Mouse (Mus musculus) embryonic fibroblast, embryonic 13.5 days (primary cell): ENCODE results near the gene Zc3h8. TPM values are rescaled to one million over a fixed set of nuclear protein-coding genes. Genes with fewer than 3 reads are reported as not detected.

Experiments used
- H3K27ac ChIP-seq: 2 replicates; pipeline ENCODE4 v1.5.1; 2012; ENCODE audit warnings: low read length, control low read depth, inconsistent platforms; ENCODE audit not compliant: insufficient read depth
- H3K4me1 ChIP-seq: 2 replicates; pipeline ENCODE4 v1.6.1; 2011; ENCODE audit warnings: low read length; ENCODE audit not compliant: control insufficient read depth, insufficient read depth
- H3K4me3 ChIP-seq: 2 replicates; pipeline ENCODE4 v1.5.1; 2011; ENCODE audit warnings: mild to moderate bottlenecking, control low read depth, low read length; ENCODE audit not compliant: insufficient read depth
- CTCF ChIP-seq: IDR thresholded peaks from 2 replicates; pipeline ENCODE4 v1.5.1; 2011; ENCODE audit warnings: mild to moderate bottlenecking, control low read depth, low read length, moderate library complexity, borderline replicate concordance; ENCODE audit not compliant: insufficient read depth
- POLR2A ChIP-seq: IDR thresholded peaks from 2 replicates; pipeline ENCODE4 v1.6.1; 2011; ENCODE audit warnings: low read depth, mild to moderate bottlenecking, control low read depth, low read length, moderate library complexity
- polyA plus RNA-seq: library from polyadenylated mRNA; stranded (reverse); fragments of >200 nt; gene quantifications from 2 replicates; pipeline ENCODE4 v1.2.4, GENCODE M21; 2011; ENCODE audit warnings: low read depth; ENCODE audit not compliant: missing spikeins, insufficient read length

Gene Zc3h8
- 4.1 and 4.2 TPM in 2 replicates for polyA plus RNA-seq

DNA sequence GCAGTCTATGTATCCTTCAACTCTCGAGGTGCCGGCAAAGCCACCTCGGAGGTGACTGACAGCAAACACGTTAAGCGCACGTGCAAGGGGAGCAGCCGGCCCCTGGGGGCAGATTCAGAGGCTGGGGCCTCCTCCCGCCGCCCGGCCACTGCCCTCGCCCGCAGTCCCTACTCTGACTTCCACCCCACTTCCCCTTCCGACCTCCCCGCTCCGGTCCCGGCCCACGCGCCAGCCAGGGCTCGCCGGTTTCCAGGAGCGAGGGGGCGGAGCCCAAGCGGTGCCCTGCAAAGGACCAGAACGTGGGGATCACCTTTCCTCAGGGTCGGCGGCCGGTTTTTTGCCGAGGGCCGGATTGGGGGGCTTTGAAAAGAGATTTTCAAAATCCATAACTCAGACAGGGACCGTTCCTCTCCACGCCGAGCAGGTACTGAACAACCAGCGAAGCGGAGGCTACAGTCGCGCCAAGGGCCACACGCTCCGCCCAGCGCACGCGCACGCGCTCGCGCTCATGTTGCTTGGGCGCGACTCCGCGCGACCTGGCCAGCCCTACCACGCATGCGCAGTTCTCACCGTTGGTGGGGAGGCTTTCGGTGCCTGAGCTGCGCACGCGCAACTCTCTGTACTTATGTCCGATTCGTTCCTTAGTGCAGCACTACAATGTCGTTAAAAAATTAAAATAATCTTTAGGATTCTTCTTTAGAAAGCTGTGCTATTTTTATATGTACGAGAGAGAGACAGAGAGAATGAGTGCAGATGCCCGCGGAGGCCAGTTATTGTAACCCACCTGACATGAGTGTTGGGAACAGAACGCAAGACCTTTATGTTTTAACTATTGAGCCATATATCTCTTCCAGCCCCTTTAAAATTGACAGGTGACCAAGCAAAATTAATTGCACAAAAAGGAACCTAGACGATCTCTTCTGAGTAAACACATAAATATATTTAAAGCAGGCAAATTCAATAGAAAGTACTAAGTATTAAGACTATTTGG lies at the start of gene Zc3h8:
Gene Zc3h8 (minus strand): TSS at position 540 of the 991 bp plus-strand sequence.
- Histone ChIP-seq H3K27ac (peak within 1 kb of the TSS; percentile 58), H3K4me3 (peak within 1 kb of the TSS; percentile 76), H3K4me1 (no peaks in the 10 kb centered on the region)
- no peak for TF ChIP-seq CTCF
- TF ChIP-seq POLR2A, result peak; percentile 88

DNA sequence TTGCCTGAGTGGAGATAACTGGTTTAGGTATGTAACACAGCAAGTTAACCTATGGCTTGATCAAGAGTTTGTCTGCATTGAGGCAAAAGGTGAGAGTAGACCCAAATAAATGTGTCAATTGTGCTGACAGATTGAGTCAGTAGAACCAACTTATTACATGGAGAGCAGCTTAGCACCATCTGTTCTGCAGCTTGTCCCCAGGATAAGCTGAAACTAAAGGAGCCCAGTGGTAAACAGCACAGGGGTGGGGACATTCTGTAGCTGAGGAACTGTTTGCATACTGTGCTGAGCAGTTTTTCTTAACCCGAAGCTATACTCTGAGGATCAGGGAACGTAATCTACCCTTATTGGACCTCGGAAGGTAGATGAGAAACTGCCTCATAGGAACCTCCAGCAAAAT lies 40.9 kb upstream of the Zc3h8 start:
- no peak overlapping the region for H3K27ac ChIP-seq
- H3K4me3 ChIP-seq, result no peak overlapping the region
- H3K4me1 ChIP-seq, result peaks cover 4% of the 10 kb centered on the region
- TF ChIP-seq POLR2A (no peak), CTCF (no peak)

GRCm38 (mm10) chr2:128975572-128975971 lies 31.7 kb upstream of the Zc3h8 start:
- TF ChIP-seq POLR2A, result no peak
- no peak for TF ChIP-seq CTCF
- Histone ChIP-seq H3K27ac (no peak overlapping the region), H3K4me1 (no peaks in the 10 kb centered on the region), H3K4me3 (no peak overlapping the region)

DNA sequence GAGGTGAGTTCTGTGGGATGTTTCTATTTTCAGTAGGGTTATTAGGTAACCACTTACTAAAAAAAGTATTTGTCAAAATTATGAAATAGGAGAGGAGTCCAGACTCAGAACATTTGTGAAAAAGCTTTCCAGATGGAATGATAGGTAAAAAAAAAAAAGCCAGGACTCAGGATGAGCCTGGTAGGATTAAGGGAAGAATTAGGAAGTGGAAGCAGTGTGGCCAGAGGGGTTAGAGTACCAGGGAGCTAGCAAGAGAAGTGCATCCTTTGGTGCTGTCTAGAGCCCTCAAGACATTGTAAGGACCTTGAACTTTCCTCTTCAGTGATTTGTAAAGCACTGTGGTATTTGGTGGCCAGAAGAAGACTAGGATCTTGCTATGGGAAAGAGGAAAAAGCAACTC lies 28.4 kb upstream of the Zc3h8 start:
- H3K4me1 ChIP-seq, result no peaks in the 10 kb centered on the region
- no peak overlapping the region for H3K4me3 ChIP-seq
- TF ChIP-seq CTCF (no peak), POLR2A (no peak)
- H3K27ac ChIP-seq, result no peak overlapping the region

DNA sequence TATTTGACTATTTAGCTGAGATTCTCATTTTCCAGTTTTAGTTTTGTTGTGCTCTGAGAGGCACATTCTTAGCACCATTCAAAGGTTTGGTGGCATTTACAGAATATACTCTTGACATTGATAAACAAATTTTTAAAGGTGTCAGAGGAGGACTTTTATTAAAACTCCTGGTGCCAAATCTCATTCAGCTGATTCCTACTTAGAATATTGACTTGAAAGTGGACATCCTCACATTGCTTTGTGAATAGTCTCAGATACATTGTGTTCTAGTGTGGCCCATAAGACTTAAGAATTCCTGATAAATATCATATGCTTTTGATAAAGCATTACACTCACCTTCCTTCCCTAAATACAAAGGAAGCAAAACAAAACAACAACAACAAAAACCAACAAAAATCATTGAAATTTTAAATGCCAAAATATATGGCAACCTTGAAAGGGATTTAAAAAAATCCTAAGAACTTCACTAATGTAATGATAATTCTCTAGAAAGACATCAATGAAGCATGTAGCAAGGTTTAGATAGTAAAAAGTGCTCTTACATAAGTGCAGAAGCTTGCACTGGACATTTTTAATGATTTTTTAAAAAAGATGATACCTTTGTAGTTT lies 24.7 kb upstream of the Zc3h8 start:
- H3K27ac ChIP-seq, result no peak overlapping the region
- H3K4me3 ChIP-seq, result peak overlapping the region; percentile 91; the same call in 1 of the 2 replicates
- no peak for TF ChIP-seq CTCF
- no peak for TF ChIP-seq POLR2A
- no peaks in the 10 kb centered on the region for H3K4me1 ChIP-seq

DNA sequence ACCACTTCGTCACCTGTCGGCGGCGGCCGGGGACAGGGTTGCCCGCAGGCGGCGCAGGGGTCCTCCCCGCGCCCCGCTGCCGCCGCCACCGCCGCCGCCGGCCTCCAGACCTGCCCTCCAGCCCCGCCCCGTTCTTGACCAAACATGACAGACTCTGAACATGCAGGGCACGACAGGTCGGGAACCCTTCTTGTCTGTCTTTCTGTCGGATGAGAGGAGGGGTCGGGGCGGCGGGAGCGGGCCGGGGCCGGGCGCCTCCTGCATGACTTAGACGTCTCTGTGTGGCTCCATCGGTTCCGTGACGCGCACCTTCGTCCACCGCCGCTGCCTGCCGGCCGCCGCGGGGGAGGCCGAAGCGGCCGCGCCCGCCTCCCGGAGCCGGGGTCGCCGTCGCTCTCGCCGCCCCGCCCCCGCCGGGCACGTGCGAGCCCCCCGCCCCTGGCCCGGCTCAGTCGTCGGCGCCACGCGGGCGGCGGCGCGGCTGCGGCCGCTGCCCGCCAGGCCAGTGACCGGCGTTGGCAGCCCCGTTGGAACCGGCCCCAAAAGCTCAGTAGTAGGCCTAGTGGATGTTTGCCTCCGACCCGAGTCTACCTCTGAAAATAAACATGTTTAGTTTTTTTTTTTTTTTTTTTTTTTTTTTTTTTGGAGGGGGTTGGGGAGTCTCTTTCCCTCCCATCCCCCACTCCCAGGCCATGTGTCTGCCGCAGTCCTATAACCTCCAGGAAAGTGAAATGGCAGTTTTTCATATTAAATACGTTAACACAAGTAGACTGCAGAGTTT lies 24.0 kb upstream of the Zc3h8 start, which contains the start of gene Gm10762:
Gene Gm10762 (minus strand): TSS at position 65 of the 781 bp plus-strand sequence.
- TF ChIP-seq CTCF, result no peak
- TF ChIP-seq POLR2A, result peak; percentile 70
- peak within 1 kb of the TSS; percentile 98 for H3K27ac ChIP-seq
- H3K4me1 ChIP-seq, result no peaks in the 10 kb centered on the region
- H3K4me3 ChIP-seq, result peak within 1 kb of the TSS; percentile 91

DNA sequence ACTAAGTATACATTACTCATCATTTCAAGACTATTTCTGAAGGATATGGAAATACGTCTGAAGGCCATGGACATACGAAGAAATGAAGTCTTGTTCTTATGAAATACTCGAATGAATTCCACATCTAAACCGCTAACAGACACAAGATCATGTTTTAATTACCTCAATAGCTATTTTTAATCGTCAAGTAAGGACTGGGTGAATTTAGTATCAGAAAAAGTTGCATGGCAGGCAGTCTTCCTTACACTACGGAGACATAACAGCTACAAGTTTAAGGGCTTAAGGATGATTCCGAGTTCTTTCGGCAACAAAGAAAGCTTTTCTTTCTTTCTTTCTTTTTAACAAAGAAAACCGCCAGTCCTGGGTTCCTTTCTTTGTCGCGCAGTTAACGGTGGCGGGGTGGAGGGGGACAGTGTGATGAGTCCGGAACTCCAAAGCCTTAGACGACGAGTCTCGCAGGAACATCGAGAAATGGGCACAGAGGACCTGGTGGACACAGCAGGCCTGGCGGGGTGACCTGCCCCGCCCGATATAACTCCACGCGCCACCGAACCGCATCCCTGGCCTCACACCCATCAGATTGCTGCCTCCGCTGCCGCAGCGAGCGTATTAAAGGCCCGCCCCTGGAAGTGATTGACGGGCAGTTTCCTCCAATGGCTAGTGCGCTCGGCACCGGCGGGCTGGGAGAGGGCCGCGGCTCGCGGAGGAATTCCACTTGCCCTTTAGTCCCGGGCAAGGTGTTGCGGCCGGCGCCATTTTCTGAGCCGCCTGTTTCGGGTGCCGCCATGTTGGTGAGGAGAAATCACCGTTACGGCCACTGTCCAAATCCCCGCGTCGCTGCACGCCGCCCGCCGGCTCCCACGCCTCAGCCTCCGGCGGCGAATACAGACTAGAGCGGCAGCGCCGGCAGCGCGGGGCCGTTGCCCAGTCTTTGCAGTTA lies 23.0 kb upstream of the Zc3h8 start, which contains the start of gene Zc3h6:
Gene Zc3h6 (plus strand): TSS at position 762 of the 940 bp plus-strand sequence.
- H3K27ac ChIP-seq, result peak within 1 kb of the TSS; percentile 98
- no peaks in the 10 kb centered on the region for H3K4me1 ChIP-seq
- H3K4me3 ChIP-seq, result peak within 1 kb of the TSS; percentile 91
- TF ChIP-seq CTCF (no peak), POLR2A (peak; percentile 96)

DNA sequence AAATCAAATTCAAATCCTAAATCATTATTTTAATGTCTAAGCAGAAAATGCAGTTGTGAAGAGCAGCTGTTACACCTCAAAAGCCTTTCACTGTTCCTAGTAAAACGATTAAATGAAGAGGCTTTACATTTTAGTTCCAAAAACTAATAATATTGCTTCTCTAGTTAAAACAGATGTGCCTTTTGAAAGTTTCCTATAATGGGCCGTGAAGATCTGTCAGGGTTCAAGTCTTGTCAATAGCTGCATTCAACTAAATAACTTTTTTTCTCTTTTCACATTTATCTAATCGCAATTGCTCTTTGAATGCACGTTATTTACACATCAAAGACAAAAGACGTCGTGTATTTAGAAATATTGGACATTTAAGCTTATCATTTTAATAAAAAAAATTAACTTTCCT lies 22.4 kb upstream of the Zc3h8 start:
- no peaks in the 10 kb centered on the region for H3K4me1 ChIP-seq
- no peak overlapping the region for H3K27ac ChIP-seq
- H3K4me3 ChIP-seq, result no peak overlapping the region
- TF ChIP-seq POLR2A, result no peak
- no peak for TF ChIP-seq CTCF
